Mouse (Mus musculus) embryonic fibroblast, embryonic 13.5 days (primary cell): Measurements from ENCODE around the gene Tspo2.

ENCODE experiments used
- CTCF ChIP-seq: IDR thresholded peaks from 2 replicates; pipeline ENCODE4 v1.5.1; 2011; ENCODE audit warnings: mild to moderate bottlenecking, control low read depth, low read length, moderate library complexity, borderline replicate concordance; ENCODE audit not compliant: insufficient read depth
- POLR2A ChIP-seq: IDR thresholded peaks from 2 replicates; pipeline ENCODE4 v1.6.1; 2011; ENCODE audit warnings: low read depth, mild to moderate bottlenecking, control low read depth, low read length, moderate library complexity

GRCm38 (mm10) chr17:48418174-48418573, 33.1 kb downstream of the Tspo2 start:
- TF ChIP-seq CTCF (no peak), POLR2A (no peak)
